Mouse (Mus musculus): ENCODE measurements at regions not wholly inside any gene's neighbourhood (a gene's known extent, or its start where the extent isn't known, plus 50 kb on each side); places are given as distances from the start of the nearest gene placed in this dataset.

DNA sequence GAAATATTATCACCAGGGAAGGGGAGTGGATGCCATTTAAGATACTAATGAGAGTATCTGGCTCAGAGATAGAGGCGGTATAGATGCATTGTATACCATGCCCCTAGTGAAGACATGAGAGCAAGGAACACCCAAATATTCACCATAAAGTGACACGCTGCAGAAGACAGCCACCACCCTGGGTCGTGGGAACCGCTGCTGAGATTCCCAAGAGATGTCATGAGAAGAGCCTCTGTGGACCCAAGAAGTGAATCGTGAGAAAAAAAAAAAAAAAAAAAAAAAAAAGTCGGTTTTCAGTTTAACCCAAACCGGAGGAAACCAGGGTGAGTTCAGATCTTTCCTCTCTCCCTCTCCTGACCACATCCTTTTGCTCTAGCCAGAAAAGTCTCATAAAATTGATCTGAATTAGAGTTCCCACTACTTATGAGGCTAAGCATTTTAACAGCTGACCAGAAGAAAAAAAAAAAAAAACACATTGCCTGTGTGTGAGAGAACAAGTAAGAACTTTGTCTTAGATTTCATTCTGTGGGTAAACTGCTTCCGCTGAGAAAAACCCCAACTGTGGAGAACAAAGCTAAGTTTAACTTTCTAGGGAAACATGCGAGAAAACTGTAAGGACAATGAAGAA, 322.0 kb downstream of the Rapgef2 start:
- TF ChIP-seq POLR2A (IDR thresholded peaks at IDR 0.05; ENCODE audit: extremely low read depth, insufficient read depth, low read length) (no peak), CTCF (IDR thresholded peaks at IDR 0.05; ENCODE audit: extremely low read depth, insufficient read depth, low read length) (no peak)
